ENCODE assay signal across 9 mouse cellular contexts in the genomic region with DNA sequence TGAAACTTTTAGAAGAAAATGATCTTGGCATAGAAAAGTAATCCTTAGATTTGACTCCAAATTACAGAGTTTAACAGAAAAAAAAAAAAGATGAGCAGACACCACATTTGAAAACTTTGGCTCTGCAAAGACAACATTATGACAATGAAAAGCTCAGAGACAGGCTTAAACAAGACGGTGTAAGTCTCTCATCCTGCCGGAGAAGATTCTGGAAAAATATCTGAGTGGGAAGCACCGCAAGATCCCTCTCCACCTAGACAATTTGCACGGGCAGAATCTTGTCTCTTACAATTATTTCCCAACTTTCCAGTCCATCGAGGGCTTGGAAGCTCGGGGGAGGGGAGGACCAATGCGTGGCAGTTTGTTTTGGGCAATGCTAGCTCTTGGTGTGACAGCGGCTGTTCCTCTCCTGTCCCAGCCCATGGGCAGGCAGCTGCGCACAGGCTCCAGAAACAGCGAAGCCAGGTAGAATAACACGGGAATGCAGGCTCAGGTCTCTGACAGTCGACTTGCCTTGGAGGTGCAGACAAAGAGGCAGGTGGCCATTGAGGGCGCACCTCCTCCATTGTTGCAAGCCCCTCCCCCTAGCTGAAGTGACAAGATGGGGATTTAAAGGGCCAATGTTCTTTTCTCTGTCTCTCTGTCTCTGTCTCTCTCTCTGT. TPM values are rescaled to one million over a fixed set of nuclear protein-coding genes. Genes with fewer than 3 reads are reported as not detected.
DNase-seq lines count a peak whose midpoint lies in the region; ATAC-seq and TF ChIP-seq lines count a peak whose summit lies in the region.
"Had no signal": no experiment of that assay in that cellular context is flagged by ENCODE, and none has a peak within 500 bp of the region (broad histone marks: within the 10 kb centered on the region; RNA-seq: fewer than 3 reads in every experiment).

No protein-coding gene starts in this region.

- DNase-seq in left cerebral cortex, adult 18-20 months (ENCODE audit: low spot score in 2 of 2), result peak; percentile 23 to 47
- no peak for DNase-seq in left cerebral cortex, adult 11 months (ENCODE audit: low spot score)
- peak; percentile 81 for DNase-seq in embryo, embryonic 11 days
- peak; percentile 78 for DNase-seq in heart, embryonic 10.5 days (ENCODE audit: low spot score)
- DNase-seq in liver, result peak; percentile 29
- DNase-seq in testis, postnatal 10 days (ENCODE audit: low spot score), result peak; percentile 67

- 5% methylated on average over 13 of the region's 13 CpGs for WGBS in heart, embryonic 10.5 days
- WGBS in kidney, embryonic 14.5 days, result 4% methylated on average over 13 of the region's 13 CpGs

- no peak overlapping the region for H3ac ChIP-seq in myocyte (ENCODE audit: control insufficient read depth, insufficient read length)

- peaks cover 13% of the 10 kb centered on the region for H3K9me3 ChIP-seq in heart, embryonic 10.5 days
- peaks cover 4% of the 10 kb centered on the region; the same call in 1 of the 2 replicates for H3K9me3 ChIP-seq in kidney, embryonic 14.5 days (ENCODE audit: control insufficient read depth, low read length)

- peak overlapping the region; percentile 63 for H3K4me2 ChIP-seq in kidney, embryonic 14.5 days (replicated peaks; ENCODE audit: low read depth, low read length)
- peak overlapping the region; percentile 75 for H3K4me2 ChIP-seq in myocyte (ENCODE audit: low read depth)

- H3K4me3 ChIP-seq in heart, embryonic 10.5 days, result peak overlapping the region; percentile 62
- H3K4me3 ChIP-seq in kidney, embryonic 14.5 days (ENCODE audit: low read length), result peak overlapping the region; percentile 48
- H3K4me3 ChIP-seq in myocyte, result peak overlapping the region; percentile 9

- no peaks in the 10 kb centered on the region for H3K27me3 ChIP-seq in heart, embryonic 10.5 days (ENCODE audit: insufficient read depth, poor library complexity, severe bottlenecking)
- no peaks in the 10 kb centered on the region for H3K27me3 ChIP-seq in kidney, embryonic 14.5 days (ENCODE audit: control insufficient read depth, insufficient read depth, low read length)
- no peaks in the 10 kb centered on the region for H3K27me3 ChIP-seq in myocyte (ENCODE audit: control insufficient read depth, insufficient read depth, insufficient read length)
- H3K27me3 ChIP-seq: CH12.LX had no signal

- TF ChIP-seq POLR2A in myocyte (IDR thresholded peaks at IDR 0.05; ENCODE audit: insufficient read length, low read depth), result peak; percentile 26

- no peaks in the 10 kb centered on the region for H3K4me1 ChIP-seq in heart, embryonic 10.5 days
- no peaks in the 10 kb centered on the region for H3K4me1 ChIP-seq in kidney, embryonic 14.5 days (ENCODE audit: control insufficient read depth, insufficient read depth, low read length)

- H3K36me3 ChIP-seq in heart, embryonic 10.5 days, result no peaks in the 10 kb centered on the region
- no peaks in the 10 kb centered on the region for H3K36me3 ChIP-seq in kidney, embryonic 14.5 days (ENCODE audit: control insufficient read depth, insufficient read depth, low read length)
- no peaks in the 10 kb centered on the region for H3K36me3 ChIP-seq in myocyte (ENCODE audit: control insufficient read depth, insufficient read depth)

- H3K27ac ChIP-seq in heart, embryonic 10.5 days, result peak overlapping the region; percentile 90
- H3K27ac ChIP-seq in kidney, embryonic 14.5 days (ENCODE audit: low read depth, low read length), result peak overlapping the region; percentile 77

- peak; percentile 64 for ATAC-seq in kidney, embryonic 14.5 days (ENCODE audit: low FRiP score, low TSS enrichment)

- H3K79me2 ChIP-seq in myocyte (ENCODE audit: control insufficient read depth, insufficient read depth), result no peaks in the 10 kb centered on the region

- H3K9ac ChIP-seq in kidney, embryonic 14.5 days (ENCODE audit: low read depth, low read length), result peak overlapping the region; percentile 69

TF ChIP-seq in myocyte, 11 proteins besides CTCF, POLR2A, EP300 and RAD21:
- TF ChIP-seq REST (IDR thresholded peaks at IDR 0.05; ENCODE audit: insufficient read depth, insufficient read length) (no peak), CEBPB (IDR thresholded peaks at IDR 0.05; ENCODE audit: insufficient read depth, poor library complexity, severe bottlenecking) (no peak)

RNA-seq across cellular contexts. Expression of a gene that starts 23.2 kb away (rescaled TPM):
- total RNA-seq in left cerebral cortex, adult 18-20 months (2021), result 10 to 100 TPM; 48.8 to 49.8 TPM
- polyA plus RNA-seq in heart, embryonic 10.5 days (2016; fragmentation: Nextera tagmentation; extraction: Ambion mirVana), result 21.6 and 24.1 TPM in 2 replicates
- polyA plus RNA-seq in kidney, embryonic 14.5 days (2014; fragmentation: Nextera tagmentation; extraction: Ambion mirVana), result 20.2 and 41.7 TPM in 2 replicates
- 8.0 TPM for polyA plus RNA-seq in myocyte (2012; fragmentation: generic; extraction: Trizol)

RNA-seq across cellular contexts. Expression of a gene that starts 35.9 kb away (rescaled TPM):
- total RNA-seq in left cerebral cortex, adult 18-20 months (2021), result 10 to 100 TPM; 31.7 to 32.1 TPM
- polyA plus RNA-seq in heart, embryonic 10.5 days (2016; fragmentation: Nextera tagmentation; extraction: Ambion mirVana), result 34.5 and 38.8 TPM in 2 replicates
- polyA plus RNA-seq in kidney, embryonic 14.5 days (2014; fragmentation: Nextera tagmentation; extraction: Ambion mirVana), result 33.7 and 38.6 TPM in 2 replicates
- polyA plus RNA-seq in myocyte (2012; fragmentation: generic; extraction: Trizol), result 51.1 TPM

RNA-seq across cellular contexts. Expression of a gene that starts 57.6 kb away (rescaled TPM):
- 1 to 10 TPM; 7.3 to 8.3 TPM for total RNA-seq in left cerebral cortex, adult 18-20 months (2021)
- 4.1 and 5.2 TPM in 2 replicates for polyA plus RNA-seq in heart, embryonic 10.5 days (2016; fragmentation: Nextera tagmentation; extraction: Ambion mirVana)
- 7.7 and 10.1 TPM in 2 replicates for polyA plus RNA-seq in kidney, embryonic 14.5 days (2014; fragmentation: Nextera tagmentation; extraction: Ambion mirVana)
- 42.5 TPM for polyA plus RNA-seq in myocyte (2012; fragmentation: generic; extraction: Trizol)

Comparison
In these comparisons a context has a peak if more than half of its experiments do, and no peak if none do; other contexts are left out.
1. H3K4me3 ChIP-seq: peak in every context shown above with its lines; median percentile 62 in heart, embryonic 10.5 days; 48 in kidney, embryonic 14.5 days; 9 in myocyte.